Mouse (Mus musculus) MEL (cell line): ENCODE results near the gene Ano3. TPM values are rescaled to one million over a fixed set of nuclear protein-coding genes. Genes with fewer than 3 reads are reported as not detected.

Experiments
- DNase-seq: peaks from one replicate; pipeline ENCODE4 v3.0.0; 2011; ENCODE audit warnings: low read depth, low spot score
- H3K27ac ChIP-seq: 2 replicates; pipeline ENCODE4 v1.5.1; 2012; ENCODE audit warnings: low read depth, mild to moderate bottlenecking, control low read depth, low read length, moderate library complexity; ENCODE audit not compliant: control insufficient read depth
- H3K27me3 ChIP-seq, 2 experiments: fragments of 150-350 bp in 1 of 2; sonication (generic) in 1 of 2; 2 replicates each; pipeline ENCODE4 v1.6.1; 2012; ENCODE audit warnings: low read length in 2 of 2, mild to moderate bottlenecking in 2 of 2, improper control_type of control experiment in 1 of 2, moderate library complexity in 1 of 2; ENCODE audit not compliant: insufficient read depth in 2 of 2, control insufficient read depth in 1 of 2
- H3K36me3 ChIP-seq, 2 experiments: 2 replicates each; pipeline ENCODE4 v1.6.1; 2012 to 2014; ENCODE audit warnings: low read length in 2 of 2, improper control_type of control experiment in 1 of 2, inconsistent platforms in 1 of 2, mild to moderate bottlenecking in 1 of 2; ENCODE audit not compliant: insufficient read depth in 2 of 2, control insufficient read depth in 1 of 2
- H3K4me1 ChIP-seq, 2 experiments: fragments of 150-350 bp in 1 of 2; sonication (generic) in 1 of 2; 2 replicates each; pipeline ENCODE4 v1.6.1; 2012; ENCODE audit warnings: low read length in 2 of 2, improper control_type of control experiment in 1 of 2, mild to moderate bottlenecking in 1 of 2; ENCODE audit not compliant: insufficient read depth in 2 of 2, control insufficient read depth in 1 of 2
- H3K4me3 ChIP-seq, 2 experiments: fragments of 150-350 bp in 1 of 2; sonication (generic) in 1 of 2; 2 replicates each; pipeline ENCODE4 v1.5.1; 2012; ENCODE audit warnings: low read depth in 2 of 2, low read length in 2 of 2, mild to moderate bottlenecking in 2 of 2, moderate library complexity in 2 of 2, control low read depth in 1 of 2, improper control_type of control experiment in 1 of 2; ENCODE audit not compliant: control insufficient read depth in 1 of 2, insufficient read depth in 1 of 2
- H3K79me2 ChIP-seq: 2 replicates; pipeline ENCODE4 v1.6.1; 2012; ENCODE audit warnings: mild to moderate bottlenecking, low read length, moderate library complexity; ENCODE audit not compliant: control insufficient read depth, poor library complexity, insufficient read depth
- H3K9ac ChIP-seq: 2 replicates; pipeline ENCODE4 v1.6.1; 2012; ENCODE audit warnings: low read depth, mild to moderate bottlenecking, control low read depth, low read length, moderate library complexity; ENCODE audit not compliant: control insufficient read depth, poor library complexity, severe bottlenecking
- H3K9me3 ChIP-seq: fragments of 150-350 bp; sonication (generic); replicated peaks from 2 replicates; pipeline ENCODE4 v1.6.1; 2012; ENCODE audit warnings: mild to moderate bottlenecking, low read length, improper control_type of control experiment, moderate library complexity; ENCODE audit not compliant: insufficient read depth
- EP300 ChIP-seq, 2 experiments: IDR thresholded peaks; 2 replicates each; pipeline ENCODE4 v1.6.1; 2011; ENCODE audit warnings: improper control_type of control experiment in 2 of 2, low read length in 2 of 2, low read depth in 1 of 2, mild to moderate bottlenecking in 1 of 2
- HCFC1 ChIP-seq: IDR thresholded peaks from 2 replicates; pipeline ENCODE4 v1.6.1; 2012; ENCODE audit warnings: low read depth, mild to moderate bottlenecking, inconsistent platforms, low read length, improper control_type of control experiment, moderate library complexity
- MAFK ChIP-seq: IDR thresholded peaks from 2 replicates; pipeline ENCODE4 v1.6.1; 2011; ENCODE audit warnings: low read depth, mild to moderate bottlenecking, low read length, improper control_type of control experiment, borderline replicate concordance
- MEF2A ChIP-seq: IDR thresholded peaks from 2 replicates; pipeline ENCODE4 v1.6.1; 2014; ENCODE audit warnings: low read depth, mild to moderate bottlenecking, inconsistent platforms, low read length, improper control_type of control experiment; ENCODE audit not compliant: poor library complexity, insufficient replicate concordance, severe bottlenecking; ENCODE audit errors: extremely low read depth
- MXI1 ChIP-seq: IDR thresholded peaks from 2 replicates; pipeline ENCODE4 v1.6.1; 2011; ENCODE audit warnings: mild to moderate bottlenecking, low read depth, low read length, improper control_type of control experiment
- MYC ChIP-seq: IDR thresholded peaks from 2 replicates; pipeline ENCODE4 v1.6.1; 2011; ENCODE audit warnings: low read depth, mild to moderate bottlenecking, low read length, improper control_type of control experiment, moderate library complexity
- NELFE ChIP-seq: IDR thresholded peaks from 2 replicates; pipeline ENCODE4 v1.6.1; 2011; ENCODE audit warnings: low read depth, low read length, improper control_type of control experiment
- POLR2AphosphoS2 ChIP-seq: IDR thresholded peaks from 2 replicates; pipeline ENCODE4 v1.6.1; 2011; ENCODE audit warnings: low read length, improper control_type of control experiment
- SIN3A ChIP-seq: IDR thresholded peaks from 2 replicates; pipeline ENCODE4 v1.6.1; 2012; ENCODE audit warnings: low read length, improper control_type of control experiment, inconsistent platforms
- TCF12 ChIP-seq: IDR thresholded peaks from 2 replicates; pipeline ENCODE4 v1.6.1; 2014; ENCODE audit warnings: low read depth, mild to moderate bottlenecking, inconsistent platforms, low read length, improper control_type of control experiment, moderate library complexity
- UBTF ChIP-seq: IDR thresholded peaks from 2 replicates; pipeline ENCODE4 v1.6.1; 2012; ENCODE audit warnings: low read depth, mild to moderate bottlenecking, inconsistent platforms, low read length, improper control_type of control experiment, moderate library complexity, borderline replicate concordance; ENCODE audit not compliant: insufficient read depth
- USF1 ChIP-seq: IDR thresholded peaks from 2 replicates; pipeline ENCODE4 v1.6.1; 2014; ENCODE audit warnings: low read depth, mild to moderate bottlenecking, inconsistent platforms, low read length, improper control_type of control experiment, moderate library complexity
- ZMIZ1 ChIP-seq: IDR thresholded peaks from 2 replicates; pipeline ENCODE4 v1.6.1; 2012; ENCODE audit warnings: low read depth, mild to moderate bottlenecking, inconsistent platforms, low read length, improper control_type of control experiment, moderate library complexity
- polyA plus RNA-seq, 2 experiments: library from polyadenylated mRNA; stranded (reverse) in 1 of 2; unstranded in 1 of 2; fragments of >175 nt in 1 of 2; fragments of >200 nt in 1 of 2; gene quantifications; 2 replicates each; pipeline versions ENCODE4 v1.2.1 to v1.2.4; 2012; ENCODE audit warnings: low replicate concordance in 2 of 2, low read depth in 1 of 2; ENCODE audit not compliant: insufficient read length in 2 of 2, insufficient read depth in 1 of 2, missing spikeins in 1 of 2
- total RNA-seq: library from RNA; depleted of rRNA; stranded (reverse); fragments of 300-350 nt; gene quantifications from 2 replicates; pipeline ENCODE4 v1.2.3, GENCODE M21; 2012

Ano3 gene
- total and polyA plus RNA-seq, 3 experiments = not detected

DNA sequence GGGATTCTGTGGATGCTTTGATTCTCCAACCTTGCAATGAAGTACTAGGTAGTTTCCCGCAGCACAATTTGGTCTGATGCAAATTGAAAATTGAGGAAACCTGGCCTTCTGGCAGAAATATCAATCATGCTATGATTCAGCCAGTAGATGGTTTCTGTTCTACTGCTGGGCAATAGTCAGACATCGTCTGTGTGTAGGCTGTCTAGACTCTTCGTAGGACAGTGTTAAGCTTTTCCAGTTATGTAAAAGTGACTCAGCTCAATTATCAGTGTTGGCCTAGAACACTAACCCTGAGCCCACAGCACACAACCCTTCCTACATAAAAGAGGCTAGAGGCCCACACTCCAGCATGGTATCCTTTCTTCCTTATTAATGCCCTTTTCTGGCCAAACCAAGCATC is 14.7 kb upstream of the Ano3 start:
- no peak for DNase-seq
- Histone ChIP-seq H3K27ac (no peak overlapping the region), H3K9ac (no peak overlapping the region), H3K4me3 (no peak overlapping the region), H3K79me2 (no peaks in the 10 kb centered on the region), H3K27me3 (no peaks in the 10 kb centered on the region), H3K4me1 (no peaks in the 10 kb centered on the region), H3K9me3 (no peaks in the 10 kb centered on the region), H3K36me3 (no peaks in the 10 kb centered on the region)
- TF ChIP-seq SIN3A (no peak), POLR2AphosphoS2 (no peak), MEF2A (no peak), MXI1 (no peak)

DNA sequence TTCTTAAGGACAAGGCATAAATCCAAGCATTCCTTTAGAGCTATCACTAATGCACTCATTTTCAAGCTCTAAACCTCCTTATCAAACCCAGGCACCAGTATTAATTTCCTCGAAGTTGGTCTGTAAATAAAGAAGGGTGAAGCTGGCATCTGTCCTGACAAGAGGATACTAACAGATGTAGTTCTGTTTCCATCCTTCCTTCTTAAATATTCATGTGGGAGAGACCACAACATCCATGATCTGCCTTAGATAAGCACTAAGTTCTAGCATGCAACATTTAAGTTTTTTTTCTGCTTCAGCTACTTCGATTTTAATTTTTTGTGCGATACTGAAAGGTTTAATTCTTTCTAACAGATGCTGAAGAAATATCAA is 305 bp downstream of the Ano3 start:
- H3K27ac ChIP-seq = no peak overlapping the region
- DNase-seq = no peak
- H3K36me3 ChIP-seq = no peaks in the 10 kb centered on the region
- H3K79me2 ChIP-seq = no peaks in the 10 kb centered on the region
- no peak overlapping the region for H3K9ac ChIP-seq
- TF ChIP-seq NELFE (no peak), MAFK (no peak), MYC (no peak), UBTF (no peak), HCFC1 (no peak), TCF12 (no peak)
- no peaks in the 10 kb centered on the region for H3K9me3 ChIP-seq
- no peaks in the 10 kb centered on the region for H3K27me3 ChIP-seq
- H3K4me1 ChIP-seq = no peaks in the 10 kb centered on the region
- H3K4me3 ChIP-seq = no peak overlapping the region

DNA sequence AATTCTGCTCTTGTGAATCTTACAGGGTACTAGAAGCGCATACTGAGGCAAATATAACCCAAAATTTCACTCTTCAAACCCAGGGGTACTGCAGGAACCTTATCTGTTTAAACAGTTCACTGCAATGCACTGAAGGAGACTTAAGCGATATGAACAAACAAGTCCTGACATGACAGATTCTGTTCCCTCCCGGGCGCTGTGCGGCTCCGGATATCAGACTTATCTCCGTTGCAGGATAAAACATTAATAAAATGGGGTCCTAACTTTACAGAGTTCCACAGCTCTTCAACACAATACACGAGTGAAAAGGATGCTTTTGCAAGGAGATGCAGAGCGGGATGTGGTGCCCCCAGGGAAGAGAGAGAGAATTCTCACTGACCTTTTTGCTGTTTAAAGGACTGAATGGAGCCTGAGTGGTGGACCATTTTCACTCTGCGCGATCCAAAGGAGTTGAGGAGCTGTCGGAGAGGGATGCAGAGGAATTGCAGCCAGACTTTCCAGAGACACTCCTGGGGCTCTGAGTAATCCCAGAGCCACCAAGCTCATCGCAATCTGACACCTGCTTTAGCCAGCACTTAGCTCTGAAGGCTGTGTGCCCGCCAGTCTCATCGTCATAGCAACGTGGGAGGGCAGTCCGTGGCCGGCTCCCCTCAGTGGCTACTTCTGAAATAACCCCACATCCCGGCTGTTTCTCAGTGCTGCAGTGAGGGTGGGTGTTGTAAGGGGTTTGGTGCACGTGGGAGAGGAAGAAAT is 868 bp downstream of the Ano3 start:
- TF ChIP-seq EP300 (IDR thresholded peaks at IDR 0.05; ENCODE audit: low read depth in 1 of 2, low read length in 2 of 2) (no peak), TCF12 (no peak), POLR2AphosphoS2 (no peak), USF1 (no peak), ZMIZ1 (no peak)
- no peaks in the 10 kb centered on the region for H3K4me1 ChIP-seq
- no peak overlapping the region for H3K9ac ChIP-seq
- H3K27me3 ChIP-seq = no peaks in the 10 kb centered on the region
- H3K9me3 ChIP-seq = no peaks in the 10 kb centered on the region
- no peak for DNase-seq
- H3K36me3 ChIP-seq = no peaks in the 10 kb centered on the region
- no peak overlapping the region for H3K4me3 ChIP-seq
- H3K27ac ChIP-seq = no peak overlapping the region
- no peaks in the 10 kb centered on the region for H3K79me2 ChIP-seq
